Comparison of ENCODE assay signal across 10 mouse cellular contexts in the genomic region with DNA sequence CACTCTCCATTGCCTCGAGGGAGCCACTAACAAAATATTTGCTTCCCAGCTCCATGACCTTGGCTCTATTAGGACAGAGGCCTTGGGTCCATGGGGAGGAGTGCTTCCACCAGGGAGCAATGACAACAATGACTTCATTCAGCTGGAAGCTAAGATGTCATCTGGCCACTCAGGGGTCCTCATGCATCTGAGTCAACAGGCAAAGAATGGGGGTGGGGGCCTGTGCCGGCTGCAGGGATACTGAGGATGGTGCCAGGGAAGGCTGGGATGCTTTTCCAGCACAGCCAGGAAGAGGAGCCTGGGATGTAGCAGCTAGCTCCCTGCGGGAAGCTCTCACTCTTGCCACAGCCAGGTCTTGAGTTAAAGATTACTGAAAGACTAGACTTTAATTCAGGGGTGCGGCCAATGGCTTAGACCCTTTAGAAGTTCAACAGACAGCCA. TPM values are rescaled to one million over a fixed set of nuclear protein-coding genes. Genes with fewer than 3 reads are reported as not detected.
DNase-seq lines count a peak whose midpoint lies in the region; ATAC-seq and TF ChIP-seq lines count a peak whose summit lies in the region.
"Had no signal": no experiment of that assay in that cellular context is flagged by ENCODE, and none has a peak within 500 bp of the region (broad histone marks: within the 10 kb centered on the region; RNA-seq: fewer than 3 reads in every experiment).

No protein-coding gene starts in this region.

- peak; percentile 46 for DNase-seq in lung, postnatal 10 days
- DNase-seq in lung, adult 2 months = no peak
- DNase-seq in embryo, embryonic 10.5 days (ENCODE audit: low spot score) = peak; percentile 61
- peak; percentile 33 for DNase-seq in heart, postnatal 25 days (ENCODE audit: low spot score)
- peak; percentile 25 for DNase-seq in skeletal muscle tissue, adult 2 months (ENCODE audit: low read depth, low spot score)
- no peak for DNase-seq in limb, embryonic 10.5 days (ENCODE audit: low spot score)
- DNase-seq: thymus, postnatal 36 days had no signal

- no peaks in the 10 kb centered on the region for H3K36me3 ChIP-seq in limb, embryonic 10.5 days

- H3K27me3 ChIP-seq in limb, embryonic 10.5 days (ENCODE audit: low read depth, poor library complexity, severe bottlenecking) = no peaks in the 10 kb centered on the region

- no peak for ATAC-seq in monocyte, adult 5-6 weeks (replicated peaks; ENCODE audit: insufficient number of reproducible peaks, low FRiP score, low TSS enrichment, poor library complexity, severe bottlenecking)

- no peak overlapping the region for H3K27ac ChIP-seq in limb, embryonic 10.5 days

- H3K4me1 ChIP-seq in lung, adult 2 months (ENCODE audit: control insufficient read depth, insufficient read depth, low read length) = peaks cover 13% of the 10 kb centered on the region
- H3K4me1 ChIP-seq in limb, embryonic 10.5 days = peaks cover 18% of the 10 kb centered on the region

- WGBS in lung, adult 2 months = 40% methylated on average over 4 of the region's 4 CpGs
- WGBS in limb, embryonic 10.5 days = 62% methylated on average over 4 of the region's 4 CpGs

- intact Hi-C loops in heart, postnatal 25 days (cut with DNase I) = no loop called here

- no peak for TF ChIP-seq POLR2A in lung, adult 2 months (IDR thresholded peaks at IDR 0.05; ENCODE audit: borderline replicate concordance, extremely low read depth, low read depth, low read length)

- H3K4me3 ChIP-seq in lung, adult 2 months (replicated peaks; ENCODE audit: extremely low read depth, low read depth, low read length) = no peak overlapping the region
- no peak overlapping the region for H3K4me3 ChIP-seq in limb, embryonic 10.5 days
- H3K4me3 ChIP-seq: myocyte had no signal

- no peak for TF ChIP-seq CTCF in lung, adult 2 months (IDR thresholded peaks at IDR 0.05; ENCODE audit: insufficient read depth, low read length)

- no peaks in the 10 kb centered on the region for H3K9me3 ChIP-seq in limb, embryonic 10.5 days (replicated peaks)

RNA-seq across cellular contexts. Expression of gene Afdn, which starts 54.8 kb away (rescaled TPM):
- polyA plus RNA-seq in lung, adult 2 months (2012; rRNA removed) = 52.2 and 78.2 TPM in 2 replicates
- 10 to 100 TPM; 87.9 to 96.9 TPM for total RNA-seq in heart, postnatal 25 days (2021)
- 116 to 154 TPM (median 126 TPM) in 3 replicates for total RNA-seq in monocyte, adult 5-6 weeks (2017)
- 65.6 and 70.2 TPM in 2 replicates for polyA plus RNA-seq in limb, embryonic 10.5 days (2016; fragmentation: Nextera tagmentation; extraction: Ambion mirVana)

RNA-seq across cellular contexts. Expression of gene Tcte2, which starts 56.1 kb away (rescaled TPM):
- 6.2 and 8.1 TPM in 2 replicates for polyA plus RNA-seq in lung, adult 2 months (2012; rRNA removed)
- total RNA-seq in heart, postnatal 25 days (2021) = 1 to 10 TPM; 4.4 to 5.6 TPM
- 0.39 TPM in 1 of 3 replicates, not detected in the others for total RNA-seq in monocyte, adult 5-6 weeks (2017)
- polyA plus RNA-seq in limb, embryonic 10.5 days (2016; fragmentation: Nextera tagmentation; extraction: Ambion mirVana) = 2.6 and 3.3 TPM in 2 replicates
- total RNA-seq: MEL had no signal

Comparison
In these comparisons a context has a peak if more than half of its experiments do, and no peak if none do; other contexts are left out.
1. DNase-seq: peak in lung, postnatal 10 days (single experiment), embryo, embryonic 10.5 days (single experiment), heart, postnatal 25 days (single experiment) and skeletal muscle tissue, adult 2 months (single experiment); none in lung, adult 2 months (single experiment) and limb, embryonic 10.5 days (single experiment).